Mouse (Mus musculus) limb, embryonic 15.5 days (tissue): ENCODE results near the gene Snf8. TPM values are rescaled to one million over a fixed set of nuclear protein-coding genes. Genes with fewer than 3 reads are reported as not detected.

ENCODE experiments used
- ATAC-seq: fragments of 200-750 bp; cut with Nextera tagmentation; 2 replicates; pipeline ENCODE4 v1.8.0; 2017; ENCODE audit warnings: low read depth, moderate TSS enrichment; ENCODE audit not compliant: insufficient number of reproducible peaks, low FRiP score, low TSS enrichment
- H3K27ac ChIP-seq: fragments of 300-500 bp; sonication (generic); 2 replicates; pipeline ENCODE4 v1.5.1; 2015; ENCODE audit warnings: moderate library complexity, mild to moderate bottlenecking, inconsistent platforms
- H3K27me3 ChIP-seq: fragments of 300-500 bp; sonication (generic); 2 replicates; pipeline ENCODE4 v1.6.1; 2015; ENCODE audit warnings: inconsistent platforms
- H3K36me3 ChIP-seq: fragments of 300-500 bp; sonication (generic); 2 replicates; pipeline ENCODE4 v1.6.1; 2015; ENCODE audit warnings: inconsistent platforms
- H3K4me1 ChIP-seq: fragments of 300-500 bp; sonication (generic); 2 replicates; pipeline ENCODE4 v1.6.1; 2015; ENCODE audit warnings: inconsistent platforms
- H3K4me2 ChIP-seq: fragments of 300-500 bp; sonication (generic); 2 replicates; pipeline ENCODE4 v1.6.1; 2015; ENCODE audit warnings: mild to moderate bottlenecking, inconsistent platforms
- H3K4me3 ChIP-seq: fragments of 300-500 bp; sonication (generic); 2 replicates; pipeline ENCODE4 v1.5.1; 2015; ENCODE audit warnings: mild to moderate bottlenecking, inconsistent platforms
- H3K9ac ChIP-seq: fragments of 300-500 bp; sonication (generic); 2 replicates; pipeline ENCODE4 v1.6.1; 2015; ENCODE audit warnings: inconsistent platforms
- H3K9me3 ChIP-seq: fragments of 300-500 bp; sonication (generic); 2 replicates; pipeline ENCODE4 v1.6.1; 2016; ENCODE audit warnings: inconsistent platforms
- WGBS: fragments of 180-500 bp; shearing (Covaris S2); methylation state at CpG from one replicate; pipeline ENCODE4 v1.1.7; 2015; 5-methylcytosine and 5-hydroxymethylcytosine counted together
- polyA plus RNA-seq: library from polyadenylated mRNA; unstranded; fragments of >200 nt; fragmentation: Nextera tagmentation; extraction: Ambion mirVana; gene quantifications from 2 replicates; pipeline ENCODE4 v1.2.1, GENCODE M21; 2015

Gene Snf8
- polyA plus RNA-seq: 89.0 and 99.0 TPM in 2 replicates

DNA sequence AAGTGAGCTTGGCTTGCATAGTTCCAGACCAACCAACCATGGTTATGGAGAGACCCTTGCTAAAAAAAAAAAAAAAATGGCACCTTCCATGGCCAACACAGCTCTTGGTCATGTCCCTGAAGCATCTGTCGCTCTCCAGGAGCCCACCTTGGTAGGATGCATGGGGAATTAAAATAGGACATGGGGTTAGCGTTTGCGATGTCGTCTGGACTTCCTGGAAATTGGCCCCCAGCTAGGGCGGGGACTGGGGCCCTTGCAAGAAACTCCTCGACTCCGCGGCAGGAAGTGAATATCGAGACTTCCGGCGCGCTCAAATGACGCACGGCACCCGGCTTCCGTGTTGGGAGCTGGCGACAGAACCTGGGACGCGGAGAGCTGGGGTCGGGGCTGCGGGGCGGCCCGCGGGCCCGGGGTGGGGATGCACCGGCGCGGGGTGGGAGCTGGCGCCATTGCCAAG, at the start of gene Snf8:
Snf8 (plus strand) TSS at position 290 of the 457 bp plus-strand sequence.
- Histone ChIP-seq H3K27me3 (0 out of 2 replicates have a peak, but pooled peaks cover 5% of the 10 kb centered on the region), H3K4me3 (peak within 1 kb of the TSS; percentile 83), H3K27ac (peak within 1 kb of the TSS; percentile 83), H3K9me3 (no peaks in the 10 kb centered on the region), H3K9ac (peak within 1 kb of the TSS; percentile 66), H3K36me3 (peaks cover 12% of the 10 kb centered on the region), H3K4me2 (peak within 1 kb of the TSS; percentile 73), H3K4me1 (peaks cover 8% of the 10 kb centered on the region)
- WGBS: 0% methylated on average over 29 of the region's 29 CpGs
- ATAC-seq: peak; percentile 65; the same call in 1 of the 2 replicates

DNA sequence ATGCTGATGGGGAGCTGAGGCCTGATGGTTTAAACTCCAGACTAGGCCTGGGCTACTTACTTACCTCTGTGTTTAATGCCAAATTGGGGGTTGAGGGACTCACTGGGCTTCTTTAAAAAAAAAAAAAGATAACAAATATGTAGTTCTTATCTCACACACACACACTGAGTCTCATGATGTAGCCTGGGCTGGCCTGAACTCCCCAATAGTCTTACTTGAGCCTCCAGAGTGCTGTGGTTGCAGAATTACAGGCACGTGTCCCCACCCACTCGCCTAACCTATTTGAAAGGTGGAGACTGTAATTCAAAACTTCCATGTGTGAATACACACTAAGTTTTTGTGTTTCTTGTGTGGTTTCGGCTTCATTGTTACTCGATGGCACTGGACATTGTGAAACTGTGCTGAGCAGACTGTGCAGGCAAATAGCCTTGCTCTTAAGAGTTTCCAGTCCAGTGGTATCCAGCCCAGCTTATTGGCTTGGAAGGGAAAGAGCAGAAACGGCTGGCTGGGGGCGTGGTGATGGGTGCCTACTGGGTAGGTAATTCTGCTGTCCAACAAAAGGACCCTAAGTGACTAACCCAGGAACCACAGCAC, 46.7 kb upstream of the Snf8 start:
- no peak overlapping the region for H3K4me2 ChIP-seq
- H3K36me3 ChIP-seq: 0 out of 2 replicates have a peak, but pooled peaks cover 4% of the 10 kb centered on the region
- H3K9ac ChIP-seq: no peak overlapping the region
- no peaks in the 10 kb centered on the region for H3K27me3 ChIP-seq
- H3K4me3 ChIP-seq: no peak overlapping the region
- WGBS: 58% methylated on average over 6 of the region's 6 CpGs
- H3K4me1 ChIP-seq: peaks cover 61% of the 10 kb centered on the region
- no peak for ATAC-seq
- H3K27ac ChIP-seq: peak overlapping the region; percentile 66
- H3K9me3 ChIP-seq: no peaks in the 10 kb centered on the region

DNA sequence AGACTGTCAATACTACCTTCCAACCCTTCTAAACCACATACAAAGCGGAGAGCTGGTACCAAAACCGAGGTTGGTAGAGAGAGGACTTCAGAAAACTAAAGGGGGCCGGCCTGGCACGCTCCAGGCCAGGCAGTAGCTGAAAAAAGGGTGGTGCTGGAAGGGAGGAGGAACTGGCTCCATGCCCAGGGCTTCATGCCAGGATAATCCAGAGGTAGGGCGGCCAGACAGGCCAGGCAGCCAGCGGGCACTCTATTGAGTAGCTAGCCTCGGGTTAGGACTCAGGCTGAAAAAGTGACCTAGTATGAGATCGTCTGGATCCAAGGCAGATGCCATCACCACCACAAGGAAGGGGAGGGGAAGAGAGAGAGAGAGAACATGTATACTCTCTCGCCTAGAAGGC, 46.2 kb upstream of the Snf8 start:
- Histone ChIP-seq H3K4me2 (0 out of 2 replicates have a peak overlapping the region, but pooled peaks have one; percentile 4), H3K9me3 (no peaks in the 10 kb centered on the region), H3K27ac (peak overlapping the region; percentile 66), H3K4me1 (peaks cover 60% of the 10 kb centered on the region), H3K27me3 (no peaks in the 10 kb centered on the region), H3K9ac (no peak overlapping the region), H3K4me3 (no peak overlapping the region), H3K36me3 (0 out of 2 replicates have a peak, but pooled peaks cover 4% of the 10 kb centered on the region)
- no peak for ATAC-seq
- WGBS: 28% methylated on average over 9 of the region's 9 CpGs

DNA sequence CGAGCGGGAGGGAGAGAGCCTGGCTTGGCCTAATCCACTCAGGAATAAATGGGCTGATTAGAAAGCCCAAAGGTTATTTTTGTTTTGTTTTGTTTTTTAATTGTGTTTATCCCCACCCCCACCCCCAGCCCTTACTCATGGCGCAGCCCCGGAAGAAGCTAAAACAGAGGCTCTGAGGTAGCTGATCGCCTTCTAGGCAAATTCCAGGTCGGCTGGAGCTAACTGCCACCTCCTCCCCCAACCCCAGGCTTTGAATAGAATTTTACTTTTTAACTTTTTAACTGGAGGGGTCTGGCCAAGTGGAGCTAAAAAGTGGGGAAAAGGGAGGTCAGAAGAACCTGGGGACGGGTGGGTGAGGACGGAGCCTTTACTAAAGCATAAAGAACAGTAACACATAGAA, 44.8 kb upstream of the Snf8 start:
- H3K27ac ChIP-seq: peak overlapping the region; percentile 86
- peak overlapping the region; percentile 43; the same call in 1 of the 2 replicates for H3K4me3 ChIP-seq
- peak overlapping the region; percentile 76 for H3K4me2 ChIP-seq
- peaks cover 68% of the 10 kb centered on the region for H3K4me1 ChIP-seq
- no peaks in the 10 kb centered on the region for H3K27me3 ChIP-seq
- no peak for ATAC-seq
- WGBS: 31% methylated on average over 8 of the region's 8 CpGs
- H3K36me3 ChIP-seq: peaks cover 15% of the 10 kb centered on the region; the same call in 1 of the 2 replicates
- H3K9ac ChIP-seq: no peak overlapping the region
- no peaks in the 10 kb centered on the region for H3K9me3 ChIP-seq

DNA sequence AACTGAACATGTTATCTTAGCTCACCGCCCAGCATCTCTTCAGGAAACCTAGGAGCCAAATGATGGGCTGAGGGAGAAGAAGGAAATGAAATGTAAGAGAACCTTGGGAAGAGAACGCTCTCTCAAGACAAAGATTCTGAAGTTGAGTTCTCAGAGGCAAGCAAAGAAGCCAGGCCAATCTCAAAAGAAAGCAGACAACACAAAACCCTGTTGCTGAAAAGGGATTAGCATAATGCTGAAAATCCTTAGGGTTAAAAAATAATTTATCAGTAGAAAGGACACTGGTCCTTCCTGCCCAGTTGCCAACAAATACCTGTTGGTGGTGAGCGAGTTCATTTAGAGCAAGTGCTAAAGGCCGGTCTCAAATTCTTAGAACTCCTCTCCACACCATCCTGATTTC, 44.3 kb upstream of the Snf8 start:
- Histone ChIP-seq H3K36me3 (peaks cover 21% of the 10 kb centered on the region; the same call in 1 of the 2 replicates), H3K9ac (no peak overlapping the region), H3K27ac (peak overlapping the region; percentile 86), H3K27me3 (no peaks in the 10 kb centered on the region), H3K4me3 (peak overlapping the region; percentile 43; the same call in 1 of the 2 replicates), H3K4me1 (peaks cover 68% of the 10 kb centered on the region), H3K9me3 (no peaks in the 10 kb centered on the region), H3K4me2 (peak overlapping the region; percentile 76)
- ATAC-seq: no peak
- WGBS: 41% methylated on average over 4 of the region's 4 CpGs

- no peaks in the 10 kb centered on the region for H3K27me3 ChIP-seq
- H3K9ac ChIP-seq: peak overlapping the region; percentile 51
- H3K4me3 ChIP-seq: peak overlapping the region; percentile 43
- H3K27ac ChIP-seq: peak overlapping the region; percentile 86
- ATAC-seq: peak; percentile 75; the same call in 1 of the 2 replicates
- 6% methylated on average over 36 of the region's 49 CpGs for WGBS
- peak overlapping the region; percentile 76 for H3K4me2 ChIP-seq
- peaks cover 68% of the 10 kb centered on the region for H3K4me1 ChIP-seq
- H3K36me3 ChIP-seq: peaks cover 24% of the 10 kb centered on the region
- H3K9me3 ChIP-seq: no peaks in the 10 kb centered on the region
Observed at GRCm38 (mm10) chr11:95990886-95991708, 43.6 kb upstream of the Snf8 start.

DNA sequence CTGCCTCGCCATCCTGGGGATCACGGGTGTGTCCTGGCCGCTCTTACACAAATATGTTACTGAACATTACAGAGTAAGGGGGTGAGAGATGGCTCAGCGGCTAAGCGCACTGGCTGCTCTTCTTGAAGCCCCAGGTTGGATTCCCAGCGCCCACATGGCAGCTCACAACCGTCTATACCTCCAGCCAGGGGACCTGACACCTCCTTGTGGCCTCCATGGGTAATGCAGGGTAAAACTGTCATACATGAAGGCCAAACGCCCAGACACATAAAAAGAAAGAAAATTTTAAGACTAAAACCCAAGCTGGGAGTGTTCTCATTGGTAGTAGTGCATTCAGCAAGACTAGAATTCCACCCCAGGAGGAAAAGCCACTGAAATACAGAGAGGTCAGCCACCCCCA, 40.5 kb upstream of the Snf8 start:
- 90% methylated on average over 8 of the region's 8 CpGs for WGBS
- no peaks in the 10 kb centered on the region for H3K27me3 ChIP-seq
- peaks cover 28% of the 10 kb centered on the region for H3K36me3 ChIP-seq
- no peak overlapping the region for H3K4me2 ChIP-seq
- ATAC-seq: no peak
- no peak overlapping the region for H3K27ac ChIP-seq
- peaks cover 56% of the 10 kb centered on the region for H3K4me1 ChIP-seq
- no peak overlapping the region for H3K4me3 ChIP-seq
- no peak overlapping the region for H3K9ac ChIP-seq
- H3K9me3 ChIP-seq: no peaks in the 10 kb centered on the region

DNA sequence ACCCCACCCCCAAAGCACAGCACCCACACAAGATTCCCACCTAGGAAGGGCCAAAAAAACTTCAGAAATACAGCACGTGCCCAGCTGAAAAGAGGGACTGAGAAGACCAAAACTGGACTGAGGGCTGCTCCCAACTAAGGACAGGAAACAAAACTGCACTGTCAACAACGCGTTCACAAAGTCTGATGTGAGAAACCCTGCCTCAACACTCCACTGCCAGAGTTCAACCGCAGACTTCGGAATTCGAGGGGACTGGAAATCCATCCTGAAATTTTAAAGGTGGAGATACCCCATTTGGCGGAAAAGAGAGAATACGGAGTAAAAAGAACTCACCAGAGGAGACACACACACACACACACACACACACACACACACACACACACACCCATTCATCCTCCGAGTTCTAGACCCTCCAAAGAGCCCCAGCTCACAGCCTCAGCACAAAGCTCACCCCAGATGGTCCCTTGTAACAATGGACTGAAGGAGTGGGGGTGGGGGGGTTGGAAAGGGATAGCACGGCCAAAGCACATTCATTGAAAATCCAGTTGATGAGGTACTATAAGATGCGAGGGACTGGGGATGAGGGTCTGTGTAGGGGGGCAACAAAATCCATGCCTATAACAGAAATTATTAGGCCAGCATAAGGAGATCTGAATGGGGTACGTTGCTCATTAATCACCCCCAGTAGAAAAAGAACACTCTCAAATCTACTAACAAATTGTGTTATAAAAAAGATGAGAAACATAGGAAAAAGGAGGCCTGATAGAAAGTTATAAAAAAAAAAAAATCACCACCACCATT, 31.4 kb upstream of the Snf8 start:
- Histone ChIP-seq H3K27ac (peak overlapping the region; percentile 95; the same call in 1 of the 2 replicates), H3K27me3 (peaks cover 7% of the 10 kb centered on the region; the same call in 1 of the 2 replicates), H3K4me1 (peaks cover 44% of the 10 kb centered on the region), H3K4me3 (peak overlapping the region; percentile 76), H3K36me3 (no peaks in the 10 kb centered on the region), H3K4me2 (peak overlapping the region; percentile 96), H3K9me3 (no peaks in the 10 kb centered on the region), H3K9ac (0 out of 2 replicates have a peak overlapping the region, but pooled peaks have one; percentile 14)
- ATAC-seq: no peak
- 2% methylated on average over 12 of the region's 12 CpGs for WGBS

- H3K4me2 ChIP-seq: peak overlapping the region; percentile 96
- H3K4me3 ChIP-seq: peak overlapping the region; percentile 76
- peaks cover 41% of the 10 kb centered on the region for H3K4me1 ChIP-seq
- peak overlapping the region; percentile 95 for H3K27ac ChIP-seq
- no peaks in the 10 kb centered on the region for H3K9me3 ChIP-seq
- no peaks in the 10 kb centered on the region for H3K36me3 ChIP-seq
- WGBS: under 1% methylated on average over 31 of the region's 32 CpGs
- H3K9ac ChIP-seq: peak overlapping the region; percentile 87
- peaks cover 7% of the 10 kb centered on the region; the same call in 1 of the 2 replicates for H3K27me3 ChIP-seq
- no peak for ATAC-seq
Observed at GRCm38 (mm10) chr11:96003969-96004792, 30.5 kb upstream of the Snf8 start.

- Histone ChIP-seq H3K9ac (peak overlapping the region; percentile 87), H3K4me3 (peak overlapping the region; percentile 76), H3K4me1 (peaks cover 41% of the 10 kb centered on the region), H3K27ac (peak overlapping the region; percentile 95), H3K36me3 (no peaks in the 10 kb centered on the region), H3K4me2 (peak overlapping the region; percentile 96), H3K9me3 (no peaks in the 10 kb centered on the region), H3K27me3 (peaks cover 7% of the 10 kb centered on the region; the same call in 1 of the 2 replicates)
- peak; percentile 54 for ATAC-seq
- under 1% methylated on average over 43 of the region's 57 CpGs for WGBS
Observed at GRCm38 (mm10) chr11:96004793-96005402, 29.8 kb upstream of the Snf8 start.
